Mouse (Mus musculus): ENCODE results near the gene Vmn1r115. TPM values are rescaled to one million over a fixed set of nuclear protein-coding genes. Genes with fewer than 3 reads are reported as not detected.
"Not testable (repeated sequence)": the region's sequence is repeated elsewhere in the genome, so short reads cannot be mapped to it uniquely, and the experiment has no call there.

Gene Vmn1r115
- total RNA-seq (2021) = not detected
- long read RNA-seq, experiment 1 = 0 reads
- long read RNA-seq, experiment 2 = 0 reads

- DNase-seq (ENCODE audit: low spot score) = not testable (repeated sequence)
These were observed at the start of gene Vmn1r115 for GRCm38 (mm10) chr7:20844885-20845284. Gene Vmn1r115 (minus strand): TSS chr7:20844985.

GRCm38 (mm10) chr7:20884021-20884420 is 39.2 kb upstream of the Vmn1r115 start, which contains the start of gene Vmn1r117:
Gene Vmn1r117 (minus strand): TSS chr7:20884121.
- not testable (repeated sequence) for DNase-seq (ENCODE audit: low spot score)

- not testable (repeated sequence) for DNase-seq (ENCODE audit: low spot score)
These were observed 27.2 kb upstream of the Vmn1r115 start, which contains the start of gene Vmn1r116 for GRCm38 (mm10) chr7:20871956-20872355. Gene Vmn1r116 (plus strand): TSS chr7:20872256.

GRCm38 (mm10) chr7:20812086-20812485 is 32.7 kb downstream of the Vmn1r115 start, which contains the start of gene Vmn1r114:
Gene Vmn1r114 (minus strand): TSS chr7:20812186.
- DNase-seq (ENCODE audit: low spot score) = not testable (repeated sequence)

Other genes starting within 250 kb of the Vmn1r115 start
- gene Gm4513, start 246.0 kb downstream of the Vmn1r115 start, total RNA-seq (2021) = not detected
- gene Vmn1r107, start 176.1 kb downstream of the Vmn1r115 start, total RNA-seq (2021) = not detected
- not detected for gene Vmn1r111, start 141.8 kb downstream of the Vmn1r115 start, total RNA-seq (2021)
- gene Gm10668, start 114.4 kb downstream of the Vmn1r115 start, total RNA-seq (2021) = not detected
- not detected for gene Vmn1r112, start 73.8 kb downstream of the Vmn1r115 start, total RNA-seq (2021)
- not detected for gene Vmn1r113, start 57.7 kb downstream of the Vmn1r115 start, total RNA-seq (2021)
- gene Vmn1r114, start 32.8 kb downstream of the Vmn1r115 start, total RNA-seq (2021) = not detected
- gene Vmn1r116, start 27.3 kb upstream of the Vmn1r115 start, total RNA-seq (2021) = not detected
- gene Vmn1r117, start 39.1 kb upstream of the Vmn1r115 start, total RNA-seq (2021) = not detected
- gene Vmn1r118, start 67.4 kb upstream of the Vmn1r115 start, total RNA-seq (2021) = not detected
- gene Vmn1r119, start 167.5 kb upstream of the Vmn1r115 start, total RNA-seq (2021) = not detected
- gene Vmn1r120, start 208.8 kb upstream of the Vmn1r115 start, total RNA-seq (2021) = not detected